Mouse (Mus musculus) CH12.LX (cell line): ENCODE measurements around the gene Fxyd1.
A peak's percentile ranks its signal among the peaks of the same experiment; 100 is the strongest.

ENCODE experiments used
- BHLHE40 ChIP-seq: IDR thresholded peaks from 2 replicates; pipeline ENCODE4 v1.6.1; 2011; ENCODE audit warnings: mild to moderate bottlenecking, low read depth, low read length, improper control_type of control experiment
- CTCF ChIP-seq, 2 experiments: IDR thresholded peaks in 1 of 2; conservative IDR thresholded peaks in 1 of 2; 2 replicates each; pipeline ENCODE4 v1.5.1; 2011 to 2012; ENCODE audit warnings: low read depth in 2 of 2, low read length in 2 of 2, improper control_type of control experiment in 1 of 2, inconsistent platforms in 1 of 2, mild to moderate bottlenecking in 1 of 2, moderate library complexity in 1 of 2
- JUN ChIP-seq: IDR thresholded peaks from 2 replicates; pipeline ENCODE4 v1.6.1; 2011; ENCODE audit warnings: low read depth, mild to moderate bottlenecking, low read length, improper control_type of control experiment, moderate library complexity; ENCODE audit not compliant: insufficient read depth
- MAX ChIP-seq: IDR thresholded peaks from 2 replicates; pipeline ENCODE4 v1.6.1; 2011; ENCODE audit warnings: low read length, improper control_type of control experiment
- MXI1 ChIP-seq: IDR thresholded peaks from 2 replicates; pipeline ENCODE4 v1.6.1; 2011; ENCODE audit warnings: mild to moderate bottlenecking, low read depth, low read length, improper control_type of control experiment
- NELFE ChIP-seq: IDR thresholded peaks from 2 replicates; pipeline ENCODE4 v1.6.1; 2011; ENCODE audit warnings: low read depth, low read length, improper control_type of control experiment
- POLR2A ChIP-seq: IDR thresholded peaks from 2 replicates; pipeline ENCODE4 v1.6.1; 2011; ENCODE audit warnings: low read depth, mild to moderate bottlenecking, improper control_type of control experiment, low read length
- TCF12 ChIP-seq: IDR thresholded peaks from 2 replicates; pipeline ENCODE4 v1.6.1; 2014; ENCODE audit warnings: low read depth, mild to moderate bottlenecking, inconsistent platforms, low read length, improper control_type of control experiment

DNA sequence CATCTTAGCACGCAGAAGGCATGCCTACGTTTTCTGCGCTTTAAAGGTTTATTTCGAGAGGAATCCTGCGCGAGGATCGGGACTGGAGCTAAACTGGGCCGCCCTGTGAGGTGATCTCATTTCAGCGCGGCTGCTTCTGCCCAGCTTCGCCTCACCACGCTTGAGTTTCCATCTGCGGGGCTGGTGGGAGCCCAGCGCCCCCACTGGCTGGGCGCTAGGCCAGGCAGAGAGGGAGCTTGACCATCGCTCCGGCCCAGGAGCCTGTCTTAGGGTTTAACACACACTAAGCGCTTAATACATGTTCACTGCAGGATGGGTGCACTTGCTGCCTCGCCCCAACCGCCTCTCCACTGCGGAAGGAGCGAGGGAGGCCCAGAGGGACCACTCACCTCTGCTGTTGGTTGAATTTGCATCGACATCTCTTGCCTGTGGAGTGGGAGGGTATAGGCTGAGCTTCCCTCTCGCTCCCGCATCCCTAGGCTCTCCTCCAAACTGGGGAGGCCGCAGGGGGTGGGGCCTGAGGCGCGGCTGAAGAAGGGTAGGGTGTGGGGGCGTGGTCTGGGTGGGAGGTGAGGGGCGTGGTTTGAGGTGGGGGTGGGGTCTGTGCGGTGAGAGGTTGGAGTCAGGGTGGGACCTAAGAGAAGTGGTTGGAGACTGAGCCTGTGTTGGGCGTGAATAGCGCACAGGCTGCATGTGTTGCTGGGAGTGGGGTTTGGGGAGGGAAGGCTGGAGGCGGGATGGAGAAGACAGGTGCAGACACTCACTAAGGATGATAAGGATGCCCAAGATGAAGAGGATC is 4.2 kb downstream of the Fxyd1 start:
- TF ChIP-seq CTCF (conservative IDR thresholded peaks at IDR 0.05 in 1 of 2, IDR thresholded peaks at IDR 0.05 in 1 of 2; ENCODE audit: low read depth in 2 of 2, low read length in 2 of 2) = peak in 1 of 2 experiments; percentile 42; a peak in 2 of 4 replicates
- no peak for TF ChIP-seq MXI1
- no peak for TF ChIP-seq MAX
- no peak for TF ChIP-seq TCF12
- TF ChIP-seq BHLHE40 = no peak
- no peak for TF ChIP-seq POLR2A
- no peak for TF ChIP-seq NELFE
- no peak for TF ChIP-seq JUN
